Mouse (Mus musculus) effector memory CD4-positive, alpha-beta T cell, adult 7 months (primary cell): ENCODE data around the gene Phgdh. TPM values are rescaled to one million over a fixed set of nuclear protein-coding genes. Genes with fewer than 3 reads are reported as not detected.

Source experiments
- polyA plus RNA-seq: library from polyadenylated mRNA; unstranded; fragments of 100-300 nt; shearing (Covaris generic); gene quantifications from one replicate; pipeline ENCODE4 v1.2.1, GENCODE M21; 2017

The Phgdh gene
- 66.0 TPM for polyA plus RNA-seq

DNA sequence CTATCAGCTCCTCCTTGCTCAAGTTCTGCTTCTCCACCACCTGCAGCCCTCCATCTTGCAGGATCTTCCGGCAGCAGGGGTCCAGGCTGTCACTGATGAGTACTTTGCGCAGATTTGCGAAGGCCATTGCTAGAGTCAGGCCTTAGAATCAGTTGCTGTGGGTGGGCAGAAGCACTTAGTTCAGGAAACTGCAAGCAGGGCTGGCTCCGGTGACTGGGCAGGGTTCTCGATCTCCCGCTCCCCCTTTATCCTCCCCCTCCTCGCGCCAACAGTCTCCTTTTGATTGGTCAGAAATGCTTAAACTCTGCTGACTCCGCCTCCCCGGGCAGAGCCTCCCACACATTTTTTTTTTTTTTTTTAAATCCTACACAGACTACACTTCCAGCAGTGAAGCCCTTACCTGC lies at the start of gene Phgdh:
Phgdh (minus strand) TSS at position 285 of the 404 bp plus-strand sequence.

GRCm38 (mm10) chr3:98382246-98382939 lies 42.6 kb upstream of the Phgdh start, which contains the start of gene Zfp697:
Zfp697 (plus strand) TSS chr3:98382461.

GRCm38 (mm10) chr3:98280204-98280932 lies 59.4 kb downstream of the Phgdh start, which contains the start of gene Hmgcs2:
Hmgcs2 (plus strand) TSS chr3:98280435.

Other genes starting within 250 kb of the Phgdh start
- not detected for gene Adam30, start 179.4 kb downstream of the Phgdh start, polyA plus RNA-seq
- not detected for gene Reg4, start 117.8 kb downstream of the Phgdh start, polyA plus RNA-seq
- not detected for gene Hmgcs2, start 59.6 kb downstream of the Phgdh start, polyA plus RNA-seq
- gene Zfp697, start 42.5 kb upstream of the Phgdh start, polyA plus RNA-seq, result not detected
- gene Gm4450, start 117.1 kb upstream of the Phgdh start, polyA plus RNA-seq, result 0.50 TPM
- gene Hsd3b4, start 170.5 kb upstream of the Phgdh start, polyA plus RNA-seq, result not detected
- not detected for gene Gm10681, start 248.8 kb upstream of the Phgdh start, polyA plus RNA-seq